7 mouse cellular contexts compared by ENCODE assay signal in genomic region chr3:63975955-63976908, GRCm38 (mm10). TPM values are rescaled to one million over a fixed set of nuclear protein-coding genes. Genes with fewer than 3 reads are reported as not detected.
DNase-seq lines count a peak whose midpoint lies in the region; ATAC-seq lines count a peak whose summit lies in the region.

Gene Gmps (plus strand): TSS chr3:63976106.

- H3K4me1 ChIP-seq in limb, embryonic 10.5 days, result peaks cover 7% of the 10 kb centered on the region
- H3K4me1 ChIP-seq in midbrain, embryonic 13.5 days (replicated peaks), result peaks cover 24% of the 10 kb centered on the region

- peak within 1 kb of the TSS; percentile 95 for H3K9ac ChIP-seq in midbrain, embryonic 13.5 days (replicated peaks)

- WGBS in limb, embryonic 10.5 days, result under 1% methylated on average over 67 of the region's 67 CpGs
- WGBS in midbrain, embryonic 13.5 days, result under 1% methylated on average over 66 of the region's 67 CpGs

- peak; percentile 96 for ATAC-seq in granulocyte monocyte progenitor cell, adult 5-6 weeks (replicated peaks; ENCODE audit: poor library complexity, severe bottlenecking)
- ATAC-seq in midbrain, embryonic 13.5 days, result peak; percentile 99

- peak within 1 kb of the TSS; percentile 67 for H3K4me2 ChIP-seq in midbrain, embryonic 13.5 days (replicated peaks)

- peak within 1 kb of the TSS; percentile 96 for H3K27ac ChIP-seq in limb, embryonic 10.5 days
- H3K27ac ChIP-seq in midbrain, embryonic 13.5 days, result peak within 1 kb of the TSS; percentile 90

- peak; percentile 92 for DNase-seq in adrenal gland, adult 8-10 months
- DNase-seq in embryo, embryonic 9.5 days (ENCODE audit: extremely low spot score), result peak; percentile 92
- peak; percentile 94 for DNase-seq in kidney, adult 11 months
- DNase-seq in limb, embryonic 10.5 days (ENCODE audit: low spot score), result peak; percentile 92
- peak; percentile 92 for DNase-seq in spleen, adult 12 weeks (ENCODE audit: low spot score)

- H3K9me3 ChIP-seq in limb, embryonic 10.5 days (replicated peaks), result no peaks in the 10 kb centered on the region
- no peaks in the 10 kb centered on the region for H3K9me3 ChIP-seq in midbrain, embryonic 13.5 days

- H3K4me3 ChIP-seq in limb, embryonic 10.5 days, result peak within 1 kb of the TSS; percentile 91
- peak within 1 kb of the TSS; percentile 91 for H3K4me3 ChIP-seq in midbrain, embryonic 13.5 days (replicated peaks)

- H3K36me3 ChIP-seq in limb, embryonic 10.5 days, result peaks cover 21% of the 10 kb centered on the region
- peaks cover 11% of the 10 kb centered on the region for H3K36me3 ChIP-seq in midbrain, embryonic 13.5 days

- H3K27me3 ChIP-seq in limb, embryonic 10.5 days (ENCODE audit: low read depth, poor library complexity, severe bottlenecking), result no peaks in the 10 kb centered on the region
- H3K27me3 ChIP-seq in midbrain, embryonic 13.5 days, result no peaks in the 10 kb centered on the region

RNA-seq across cellular contexts. Expression of gene Gmps, which starts in this region (rescaled TPM):
- total RNA-seq in adrenal gland, adult 8-10 months (2022), result 10 to 100 TPM; 24.3 to 28.1 (median 26.4) TPM
- 37.8 and 38.2 TPM in 2 replicates for total RNA-seq in granulocyte monocyte progenitor cell, adult 5-6 weeks (2014; fragmentation: Nextera tagmentation)
- total RNA-seq in granulocyte monocyte progenitor cell, adult 5-6 weeks (2017), result 51.1 and 57.7 TPM in 2 replicates
- 76.3 and 80.5 TPM in 2 replicates for polyA plus RNA-seq in limb, embryonic 10.5 days (2016; fragmentation: Nextera tagmentation; extraction: Ambion mirVana)
- polyA plus RNA-seq in midbrain, embryonic 13.5 days (2015; fragmentation: Nextera tagmentation; extraction: Ambion mirVana), result 50.3 and 53.9 TPM in 2 replicates

Comparison
In these comparisons a context has a peak if more than half of its experiments do, and no peak if none do; other contexts are left out.
1. Peak in every context shown above with its lines: DNase-seq, ATAC-seq, H3K4me3 ChIP-seq and H3K27ac ChIP-seq.